Mouse (Mus musculus) T-helper 1 cell (primary cell): ENCODE results near the gene Gdap1l1.
"Not testable (repeated sequence)": the region's sequence is repeated elsewhere in the genome, so short reads cannot be mapped to it uniquely, and the experiment has no call there.

Experiments used
- in situ Hi-C: fragments of 300-600 bp; cut with MboI, MseI; formaldehyde crosslinking; loops from one replicate; pipeline ENCODE4 v1.15.1; 2025; ENCODE audit warnings: high pct_unique_total_duplicates

Gdap1l1 gene

GRCm38 (mm10) chr2:163422895-163423660 lies 15.2 kb upstream of the Gdap1l1 start:
- in situ Hi-C loops = no loop called here

GRCm38 (mm10) chr2:163424597-163424996 lies 13.7 kb upstream of the Gdap1l1 start, which contains the start of gene Oser1:
Gene Oser1, minus strand, starts transcription at chr2:163424697.
- in situ Hi-C loops = no loop called here

- in situ Hi-C loops = no loop called here
These were observed 9.8 kb upstream of the Gdap1l1 start for GRCm38 (mm10) chr2:163428346-163429011.

DNA sequence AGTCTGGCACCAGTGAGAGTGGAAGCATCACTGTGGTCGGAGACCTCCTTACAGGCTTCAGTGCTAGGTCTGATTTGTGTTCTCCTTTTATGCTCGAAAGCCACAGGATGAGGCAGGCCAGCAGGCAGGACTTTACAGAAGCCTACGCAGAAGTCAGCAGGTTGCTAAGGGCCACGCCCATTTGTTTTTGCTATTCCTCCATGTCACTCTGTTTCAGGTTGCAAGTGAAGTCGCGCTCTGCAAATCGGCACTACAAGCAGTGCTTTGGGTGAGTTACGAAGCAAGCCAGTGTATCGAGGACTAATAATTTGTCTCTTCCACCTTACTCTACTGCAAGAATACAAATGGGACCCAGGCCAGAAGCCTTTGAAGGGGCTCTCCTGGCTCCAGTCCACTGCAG lies 7.0 kb upstream of the Gdap1l1 start:
- in situ Hi-C loops = no loop called here

GRCm38 (mm10) chr2:163433971-163434370 lies 4.3 kb upstream of the Gdap1l1 start:
- in situ Hi-C loops = no loop called here

DNA sequence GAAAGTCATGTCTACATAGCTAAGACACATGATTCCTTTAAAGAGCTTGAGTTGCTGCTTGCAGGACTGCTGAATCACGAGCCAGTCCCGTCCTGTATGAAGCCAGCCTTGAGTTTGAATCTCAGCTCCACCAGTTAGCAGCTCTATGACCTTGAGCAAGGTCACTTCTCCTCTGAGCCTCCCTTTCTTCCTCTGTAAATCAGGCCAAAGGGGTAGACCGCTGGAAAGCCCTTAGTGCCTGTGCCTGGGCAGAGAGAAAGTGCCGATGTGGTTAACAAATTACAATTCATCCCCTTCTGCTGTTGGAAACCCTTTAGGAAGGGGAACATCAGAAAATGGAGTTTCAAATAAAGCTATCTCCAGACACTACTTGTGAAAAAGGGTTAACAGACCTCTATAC lies 476 bp upstream of the Gdap1l1 start:
- in situ Hi-C loops = no loop called here

DNA sequence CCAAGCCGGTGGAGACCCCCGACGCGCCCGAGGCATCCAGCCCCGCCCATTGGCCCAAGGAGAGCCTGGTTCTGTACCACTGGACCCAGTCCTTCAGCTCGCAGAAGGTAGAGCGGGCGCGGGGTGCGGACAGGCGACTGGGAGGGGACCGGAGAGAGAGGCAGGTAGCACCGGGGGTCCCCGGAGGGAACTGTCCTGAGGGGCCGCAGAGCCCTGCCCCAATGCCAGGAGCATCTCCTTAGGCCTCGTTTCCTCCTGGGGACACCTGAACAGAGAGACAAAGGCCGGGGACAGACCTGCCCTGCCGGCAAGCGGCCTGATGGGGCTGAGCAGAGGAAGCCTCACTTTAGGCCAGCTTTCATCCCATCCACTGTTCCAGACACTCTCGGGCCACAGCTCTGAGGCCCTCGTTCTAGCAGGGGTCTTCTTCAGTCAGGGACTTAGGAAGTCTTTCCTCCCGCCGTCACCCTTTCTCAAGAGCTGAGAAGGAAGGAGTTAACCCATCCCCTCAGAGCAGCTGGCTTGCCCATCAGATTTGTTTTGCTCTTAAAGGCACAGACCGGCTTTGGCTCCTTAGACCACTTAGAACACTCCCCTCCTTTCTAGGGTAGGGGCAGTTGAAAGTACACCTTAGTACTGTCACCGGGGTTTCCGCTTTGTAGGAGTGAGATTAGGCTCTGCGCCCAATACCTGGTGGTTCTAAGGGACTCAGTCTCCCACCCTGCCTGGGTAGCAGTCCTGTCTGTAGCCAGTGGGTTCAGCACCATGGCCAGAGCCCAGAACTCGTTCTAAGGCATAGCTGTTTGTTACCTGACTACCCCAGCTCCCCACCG lies 559 bp downstream of the Gdap1l1 start:
- in situ Hi-C loops = no loop called here

GRCm38 (mm10) chr2:163439488-163439887 lies 1.2 kb downstream of the Gdap1l1 start:
- in situ Hi-C loops = no loop called here

- in situ Hi-C loops = loop anchor here (10.0 kb wide), 1 partner anchor 1901 kb away; no protein-coding TSS in a partner anchor
These were observed 5.3 kb downstream of the Gdap1l1 start for GRCm38 (mm10) chr2:163443543-163443942.

DNA sequence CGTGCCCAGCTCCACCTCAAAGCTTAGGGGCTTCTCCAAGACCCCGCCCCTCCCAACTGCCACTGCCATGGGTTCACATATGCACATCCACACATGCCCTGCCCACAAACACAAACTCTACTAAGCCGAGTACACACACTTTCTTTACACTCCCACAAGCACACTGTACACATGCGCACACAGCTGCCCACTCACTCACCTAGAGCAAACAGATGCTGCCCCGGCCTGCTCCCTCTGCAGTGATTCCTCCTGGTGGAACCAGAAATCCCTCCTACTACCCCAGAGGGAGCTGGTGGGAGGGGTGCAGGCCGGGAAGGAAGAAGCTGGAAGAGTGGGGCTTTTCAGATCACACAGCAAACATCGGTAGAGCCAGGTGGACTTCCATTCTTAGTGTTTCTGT lies 5.7 kb downstream of the Gdap1l1 start:
- in situ Hi-C loops = loop anchor here (10.0 kb wide), 1 partner anchor 1901 kb away; no protein-coding TSS in a partner anchor

GRCm38 (mm10) chr2:163447375-163447774 lies 9.1 kb downstream of the Gdap1l1 start:
- in situ Hi-C loops = loop anchor here (10.0 kb wide), 1 partner anchor 1897 kb away; no protein-coding TSS in a partner anchor

- in situ Hi-C loops = loop anchor here (10.0 kb wide), 1 partner anchor 1896 kb away; no protein-coding TSS in a partner anchor
These were observed 11.0 kb downstream of the Gdap1l1 start for GRCm38 (mm10) chr2:163449276-163449675.

DNA sequence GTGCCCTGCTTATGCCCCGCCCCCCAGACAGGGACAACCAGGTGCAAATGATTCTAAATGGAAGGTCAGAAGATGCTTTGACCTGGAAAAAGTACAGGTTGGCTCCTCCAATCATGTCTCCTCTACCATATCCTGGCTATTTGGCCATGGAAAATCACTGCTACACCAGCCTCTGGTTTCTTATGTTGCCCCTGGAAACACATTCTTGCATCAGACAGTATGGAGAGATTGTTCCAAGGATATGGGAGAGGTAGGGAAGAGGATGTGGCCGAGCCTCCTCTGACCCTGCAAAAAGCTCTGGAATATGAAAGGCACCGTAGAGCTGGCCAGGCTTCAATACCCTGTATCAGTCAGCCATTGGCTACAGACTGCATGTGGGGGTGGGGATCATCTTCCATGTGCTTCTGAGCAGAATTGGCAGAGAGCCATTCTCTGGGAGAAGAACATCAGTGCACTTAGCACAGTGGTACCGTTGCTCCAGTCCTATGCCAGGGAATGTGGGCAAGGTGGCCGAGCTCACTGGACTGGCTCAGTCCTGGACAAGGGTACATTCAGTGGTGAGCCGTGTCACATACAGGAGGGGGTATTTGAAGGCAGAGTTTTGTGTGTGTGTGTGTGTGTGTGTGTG lies 12.5 kb downstream of the Gdap1l1 start:
- in situ Hi-C loops = no loop called here

- in situ Hi-C loops = no loop called here
These were observed 14.5 kb downstream of the Gdap1l1 start for GRCm38 (mm10) chr2:163452738-163453137.

GRCm38 (mm10) chr2:163453378-163453777 lies 15.1 kb downstream of the Gdap1l1 start:
- in situ Hi-C loops = no loop called here

- in situ Hi-C loops = no loop called here
These were observed 20.4 kb downstream of the Gdap1l1 start for GRCm38 (mm10) chr2:163458539-163459265.

- in situ Hi-C loops = no loop called here
These were observed 21.1 kb downstream of the Gdap1l1 start for GRCm38 (mm10) chr2:163459380-163459779.

- in situ Hi-C loops = no loop called here
These were observed 22.3 kb downstream of the Gdap1l1 start for GRCm38 (mm10) chr2:163460622-163461021.

DNA sequence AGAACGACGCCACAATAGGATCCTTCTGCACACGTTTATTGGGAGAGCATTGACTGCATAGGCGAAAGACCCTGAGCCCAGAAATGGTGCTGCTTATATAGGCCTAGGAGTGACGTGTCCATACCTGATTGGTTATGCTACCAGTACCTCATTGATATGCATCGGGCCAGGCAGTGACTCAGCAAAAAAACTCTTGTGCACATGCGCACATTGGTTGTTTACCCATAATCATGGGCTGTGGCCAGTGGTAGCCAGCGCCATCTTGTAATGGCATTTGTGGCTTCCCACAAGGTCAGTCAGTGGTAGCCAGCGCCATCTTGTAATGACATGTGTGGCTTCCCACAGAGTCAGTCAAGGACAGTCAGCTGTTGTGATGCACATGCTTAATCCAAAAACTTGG lies 23.0 kb downstream of the Gdap1l1 start:
- in situ Hi-C loops = not testable (repeated sequence)

- in situ Hi-C loops = no loop called here
These were observed 24.1 kb downstream of the Gdap1l1 start for GRCm38 (mm10) chr2:163462386-163462785.

DNA sequence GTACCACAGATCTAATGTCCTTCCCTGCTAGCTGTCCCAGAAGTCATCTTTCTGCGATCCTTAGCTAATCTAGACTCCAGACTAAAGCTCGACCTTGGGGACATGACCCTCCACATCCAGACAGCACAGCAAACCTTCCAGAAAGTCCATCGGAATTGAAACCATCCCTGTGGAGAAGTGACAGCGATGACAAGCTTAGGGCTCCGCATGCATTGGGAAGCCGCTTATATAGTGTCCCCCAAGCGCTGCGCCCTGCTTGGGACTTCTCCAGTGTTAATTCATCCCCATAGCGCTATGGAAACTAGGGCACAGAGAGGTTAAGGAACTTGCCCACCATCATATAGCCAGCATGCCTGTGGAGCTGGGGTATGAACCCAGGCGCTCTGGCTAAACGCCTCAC lies 24.5 kb downstream of the Gdap1l1 start:
- in situ Hi-C loops = no loop called here
